Mouse (Mus musculus): ENCODE measurements around the gene Timp2. TPM values are rescaled to one million over a fixed set of nuclear protein-coding genes. Genes with fewer than 3 reads are reported as not detected.
A peak's percentile ranks its signal among the peaks of the same experiment; 100 is the strongest.

The Timp2 gene
- 967 and 1,083 TPM in 2 replicates for polyA plus RNA-seq (2011; ENCODE audit: insufficient read length, low read depth, missing spikeins)

DNA sequence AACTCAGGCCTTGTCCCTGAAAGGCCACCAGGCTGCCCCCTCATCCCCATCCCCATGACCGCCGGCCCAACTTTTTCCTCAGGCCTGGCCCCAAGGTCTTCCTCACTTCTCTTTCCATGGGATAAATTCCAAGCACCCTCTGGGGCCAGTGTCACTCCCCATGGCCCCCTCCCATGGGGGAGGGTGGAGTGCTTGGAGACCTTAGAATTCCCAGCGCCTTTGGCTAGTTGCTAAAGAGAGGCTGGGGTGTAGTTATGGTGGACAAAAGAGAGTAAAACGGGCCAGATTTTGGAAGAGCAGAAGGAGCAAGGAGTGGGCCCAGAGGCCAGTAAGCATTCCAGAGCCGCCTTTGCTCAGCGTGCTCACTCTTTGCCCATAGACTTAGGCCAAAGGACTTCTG is at the start of gene Timp2:
Timp2 (minus strand) TSS at position 101 of the 400 bp plus-strand sequence.
- Histone ChIP-seq H3K27ac (ENCODE audit: insufficient read depth, low read length) (peak within 1 kb of the TSS; percentile 82), H3K4me1 (ENCODE audit: control insufficient read depth, insufficient read depth, low read length) (peaks cover 17% of the 10 kb centered on the region), H3K4me3 (ENCODE audit: insufficient read depth, low read length) (peak within 1 kb of the TSS; percentile 74)
- TF ChIP-seq POLR2A (IDR thresholded peaks at IDR 0.05; ENCODE audit: low read depth, low read length) (no peak), CTCF (IDR thresholded peaks at IDR 0.05; ENCODE audit: borderline replicate concordance, insufficient read depth, low read length) (no peak)

DNA sequence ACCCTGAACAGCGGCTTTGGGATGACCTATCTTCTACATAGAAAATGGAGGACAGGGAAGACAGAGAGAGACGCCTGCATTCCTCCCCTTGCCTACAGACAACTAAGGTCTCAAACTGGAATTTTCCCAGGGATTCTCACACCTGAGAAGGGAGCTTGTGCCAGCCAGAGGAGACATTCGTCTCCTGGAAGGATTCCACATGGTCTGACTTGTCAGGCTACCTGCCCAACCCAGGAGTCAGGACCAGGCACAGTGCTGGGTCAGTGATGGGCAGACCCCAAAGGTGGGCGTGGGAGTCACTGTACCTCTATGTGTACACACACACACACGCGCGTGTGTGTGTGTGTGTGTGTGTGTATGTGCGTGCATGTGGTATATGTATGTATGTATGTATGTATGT is 49.8 kb upstream of the Timp2 start:
- TF ChIP-seq POLR2A (IDR thresholded peaks at IDR 0.05; ENCODE audit: low read depth, low read length) (no peak), CTCF (IDR thresholded peaks at IDR 0.05; ENCODE audit: borderline replicate concordance, insufficient read depth, low read length) (no peak)
- no peak overlapping the region for H3K27ac ChIP-seq (ENCODE audit: insufficient read depth, low read length)

DNA sequence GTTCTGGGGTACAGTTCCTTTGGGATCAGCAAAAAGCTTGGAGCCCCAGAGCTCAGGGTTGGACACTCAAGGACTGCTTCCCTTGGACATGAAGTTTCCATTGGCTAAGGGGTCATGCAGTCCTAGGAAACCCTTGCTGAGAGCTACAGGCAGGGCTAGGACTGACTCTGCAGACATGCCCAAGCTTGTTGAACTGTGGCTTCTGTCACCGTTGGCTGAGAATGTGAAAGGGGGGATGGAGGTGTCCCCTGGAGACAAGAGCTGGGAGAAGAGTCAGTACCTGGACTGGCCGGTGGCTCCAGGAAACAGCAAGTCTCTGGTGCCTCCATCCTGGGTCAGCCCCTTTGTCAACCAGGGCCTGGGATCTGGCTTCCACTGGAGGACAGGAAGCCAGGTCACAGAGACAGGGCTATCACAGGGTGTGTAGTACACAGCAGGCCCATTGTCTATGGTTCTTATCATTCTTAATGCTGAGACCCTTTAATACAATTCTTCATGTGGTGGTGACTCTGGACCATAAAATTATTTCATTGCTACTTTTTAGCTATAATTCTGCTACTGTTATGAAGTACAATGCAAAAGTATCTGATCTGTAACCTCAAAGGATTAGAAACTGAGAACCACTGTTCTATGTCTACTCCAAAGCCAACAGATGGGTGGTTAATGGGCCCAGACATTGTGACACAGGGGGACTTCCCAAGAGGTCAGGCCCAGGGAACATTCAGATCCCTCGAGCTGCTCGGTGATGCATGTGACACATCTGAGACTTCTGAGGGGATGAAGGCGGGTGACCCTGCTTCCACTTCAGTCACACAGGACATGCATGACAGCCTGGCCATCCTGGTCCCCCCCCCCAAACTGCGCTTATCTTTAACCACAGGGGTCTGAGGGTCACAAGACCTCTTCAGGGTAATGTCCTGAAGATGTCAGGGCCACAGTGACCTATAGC is 48.7 kb upstream of the Timp2 start:
- H3K4me1 ChIP-seq (ENCODE audit: control insufficient read depth, insufficient read depth, low read length): no peaks in the 10 kb centered on the region
- H3K27ac ChIP-seq (ENCODE audit: insufficient read depth, low read length): no peak overlapping the region
- TF ChIP-seq POLR2A (IDR thresholded peaks at IDR 0.05; ENCODE audit: low read depth, low read length): no peak
- TF ChIP-seq CTCF (IDR thresholded peaks at IDR 0.05; ENCODE audit: borderline replicate concordance, insufficient read depth, low read length): no peak
- H3K4me3 ChIP-seq (ENCODE audit: insufficient read depth, low read length): no peak overlapping the region

More for the DNA sequence above, 49.8 kb upstream of the Timp2 start:
- Histone ChIP-seq H3K4me3 (ENCODE audit: insufficient read depth, low read length) (no peak overlapping the region), H3K4me1 (ENCODE audit: control insufficient read depth, insufficient read depth, low read length) (no peaks in the 10 kb centered on the region)

DNA sequence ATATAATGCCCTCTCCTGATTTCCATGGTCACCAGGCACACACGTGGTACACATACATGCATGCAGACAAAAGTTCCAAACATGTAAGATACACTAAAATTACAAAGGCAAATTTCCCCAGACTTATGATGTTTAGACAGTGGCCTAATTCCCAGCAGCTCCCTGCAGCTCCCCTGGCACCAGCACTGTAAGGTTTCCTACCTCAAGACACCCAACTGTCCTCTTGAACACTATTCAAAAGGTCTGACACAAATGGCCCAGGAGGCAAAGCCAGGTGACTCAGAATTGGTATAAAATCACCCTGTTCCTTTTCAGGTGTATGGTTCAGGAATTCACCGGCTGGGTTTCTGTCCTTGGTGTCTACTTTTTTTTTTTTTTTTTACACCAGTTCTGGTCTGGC is 47.6 kb upstream of the Timp2 start:
- no peak for TF ChIP-seq CTCF (IDR thresholded peaks at IDR 0.05; ENCODE audit: borderline replicate concordance, insufficient read depth, low read length)
- no peak for TF ChIP-seq POLR2A (IDR thresholded peaks at IDR 0.05; ENCODE audit: low read depth, low read length)
- Histone ChIP-seq H3K27ac (ENCODE audit: insufficient read depth, low read length) (no peak overlapping the region), H3K4me1 (ENCODE audit: control insufficient read depth, insufficient read depth, low read length) (no peaks in the 10 kb centered on the region), H3K4me3 (ENCODE audit: insufficient read depth, low read length) (no peak overlapping the region)

DNA sequence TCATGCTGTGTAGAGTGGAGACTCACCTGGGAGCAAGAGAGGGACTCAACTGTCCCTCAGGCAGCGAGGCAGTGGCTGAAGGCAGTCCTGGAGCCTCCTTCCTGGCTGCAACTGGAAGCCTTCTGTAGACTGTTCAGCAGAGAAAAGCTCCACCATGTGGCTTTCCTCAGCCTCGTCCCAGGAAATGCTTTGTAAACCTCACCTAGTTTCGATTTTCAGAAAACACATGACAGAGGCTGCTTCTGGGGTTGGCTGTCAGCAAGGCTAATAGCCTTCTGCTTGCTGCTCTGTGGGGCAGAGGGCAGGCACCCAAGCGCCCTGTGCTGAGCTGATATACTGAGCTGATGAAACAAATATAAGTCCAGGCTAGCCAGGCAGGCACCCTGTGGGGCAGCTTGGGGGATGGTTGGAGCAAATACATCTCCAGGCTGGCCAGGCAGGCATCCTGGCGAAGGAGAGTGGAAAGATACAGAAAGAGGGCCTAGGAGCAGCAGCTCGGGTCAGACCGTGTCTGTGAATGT is 46.3 kb upstream of the Timp2 start, which contains the start of gene Lgals3bp:
Lgals3bp (minus strand) TSS at position 333 of the 521 bp plus-strand sequence.
- TF ChIP-seq POLR2A (IDR thresholded peaks at IDR 0.05; ENCODE audit: low read depth, low read length): peak; percentile 64
- no peak for TF ChIP-seq CTCF (IDR thresholded peaks at IDR 0.05; ENCODE audit: borderline replicate concordance, insufficient read depth, low read length)
- Histone ChIP-seq H3K4me1 (ENCODE audit: control insufficient read depth, insufficient read depth, low read length) (no peaks in the 10 kb centered on the region), H3K4me3 (ENCODE audit: insufficient read depth, low read length) (peak within 1 kb of the TSS; percentile 8; the same call in 1 of the 2 replicates), H3K27ac (ENCODE audit: insufficient read depth, low read length) (peak within 1 kb of the TSS; percentile 65)

DNA sequence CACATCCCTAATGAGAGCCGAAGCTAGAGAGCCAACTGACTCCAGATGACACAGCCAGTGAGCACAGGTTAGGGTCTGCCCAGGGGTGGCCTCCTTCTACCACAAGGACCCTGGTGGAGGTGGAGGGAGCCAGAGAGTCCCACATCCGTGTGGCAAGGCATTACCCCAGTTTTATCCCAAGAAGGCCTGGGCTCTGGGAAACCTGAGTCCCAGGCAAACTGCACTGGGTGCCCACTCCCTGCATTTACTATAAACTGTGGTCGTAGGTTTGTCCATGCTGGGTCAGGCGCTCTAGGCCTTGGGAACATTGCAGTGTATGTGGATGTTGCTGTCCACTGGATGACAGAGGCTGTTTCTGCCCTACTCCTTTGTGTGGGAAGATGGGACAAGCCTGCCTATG is 45.7 kb upstream of the Timp2 start:
- TF ChIP-seq POLR2A (IDR thresholded peaks at IDR 0.05; ENCODE audit: low read depth, low read length) (no peak), CTCF (IDR thresholded peaks at IDR 0.05; ENCODE audit: borderline replicate concordance, insufficient read depth, low read length) (no peak)
- H3K4me3 ChIP-seq (ENCODE audit: insufficient read depth, low read length): peak overlapping the region; percentile 8; the same call in 1 of the 2 replicates

DNA sequence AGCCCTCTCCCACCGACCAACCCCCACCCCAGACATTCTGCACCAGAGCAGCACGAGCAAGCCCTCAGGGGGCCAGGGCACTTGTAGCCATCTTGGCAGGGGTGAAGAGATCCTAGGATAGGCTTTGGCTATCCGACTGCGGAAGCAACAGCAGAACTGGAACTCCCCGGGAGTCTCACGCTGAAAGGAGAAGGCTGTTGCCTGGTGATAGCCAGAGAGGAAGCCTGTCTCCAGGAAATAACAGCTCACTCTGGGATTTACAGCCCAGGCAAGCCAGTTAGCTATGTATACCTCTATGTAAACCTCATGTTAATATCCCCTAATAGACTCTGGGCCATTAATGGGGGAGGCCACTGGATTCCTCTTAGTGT is 45.0 kb upstream of the Timp2 start:
- Histone ChIP-seq H3K4me1 (ENCODE audit: control insufficient read depth, insufficient read depth, low read length) (no peaks in the 10 kb centered on the region), H3K27ac (ENCODE audit: insufficient read depth, low read length) (no peak overlapping the region), H3K4me3 (ENCODE audit: insufficient read depth, low read length) (no peak overlapping the region)
- TF ChIP-seq CTCF (IDR thresholded peaks at IDR 0.05; ENCODE audit: borderline replicate concordance, insufficient read depth, low read length) (no peak), POLR2A (IDR thresholded peaks at IDR 0.05; ENCODE audit: low read depth, low read length) (no peak)

More for the DNA sequence above, 45.7 kb upstream of the Timp2 start:
- Histone ChIP-seq H3K4me1 (ENCODE audit: control insufficient read depth, insufficient read depth, low read length) (no peaks in the 10 kb centered on the region), H3K27ac (ENCODE audit: insufficient read depth, low read length) (peak overlapping the region; percentile 55)

DNA sequence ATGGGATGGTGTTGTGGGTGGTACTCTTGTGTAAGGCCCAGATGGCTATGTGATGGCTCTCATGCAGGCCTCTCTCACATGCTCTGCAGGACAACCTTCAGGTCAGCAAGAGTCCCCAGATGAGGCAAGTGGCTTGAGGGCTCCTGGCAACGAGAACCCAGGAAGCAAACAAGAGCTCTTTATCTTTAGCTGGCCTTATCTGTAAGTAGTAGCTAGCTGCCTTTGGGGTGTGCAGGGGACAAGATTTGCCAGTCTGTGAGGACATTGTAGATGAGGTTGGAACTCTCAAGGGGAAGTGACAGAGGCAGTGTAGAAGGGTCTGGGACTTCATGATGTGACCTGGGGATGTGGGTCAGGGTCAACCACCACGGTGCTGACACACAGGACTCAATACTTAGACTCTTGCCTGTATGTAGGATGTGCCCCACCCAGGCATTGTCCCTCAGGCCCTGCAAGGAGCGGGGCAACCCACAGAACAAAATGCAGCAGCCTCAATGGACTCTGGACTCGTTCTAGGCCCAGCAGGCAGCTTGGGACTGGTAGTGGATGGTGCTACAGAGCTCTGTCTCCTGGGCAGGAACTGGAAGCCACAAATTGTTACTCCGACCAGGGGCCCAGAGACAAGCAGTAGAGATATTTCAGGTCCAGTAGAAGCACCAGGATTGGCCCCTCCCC is 44.5 kb upstream of the Timp2 start:
- Histone ChIP-seq H3K4me3 (ENCODE audit: insufficient read depth, low read length) (no peak overlapping the region), H3K4me1 (ENCODE audit: control insufficient read depth, insufficient read depth, low read length) (no peaks in the 10 kb centered on the region), H3K27ac (ENCODE audit: insufficient read depth, low read length) (no peak overlapping the region)
- TF ChIP-seq CTCF (IDR thresholded peaks at IDR 0.05; ENCODE audit: borderline replicate concordance, insufficient read depth, low read length) (no peak), POLR2A (IDR thresholded peaks at IDR 0.05; ENCODE audit: low read depth, low read length) (no peak)

DNA sequence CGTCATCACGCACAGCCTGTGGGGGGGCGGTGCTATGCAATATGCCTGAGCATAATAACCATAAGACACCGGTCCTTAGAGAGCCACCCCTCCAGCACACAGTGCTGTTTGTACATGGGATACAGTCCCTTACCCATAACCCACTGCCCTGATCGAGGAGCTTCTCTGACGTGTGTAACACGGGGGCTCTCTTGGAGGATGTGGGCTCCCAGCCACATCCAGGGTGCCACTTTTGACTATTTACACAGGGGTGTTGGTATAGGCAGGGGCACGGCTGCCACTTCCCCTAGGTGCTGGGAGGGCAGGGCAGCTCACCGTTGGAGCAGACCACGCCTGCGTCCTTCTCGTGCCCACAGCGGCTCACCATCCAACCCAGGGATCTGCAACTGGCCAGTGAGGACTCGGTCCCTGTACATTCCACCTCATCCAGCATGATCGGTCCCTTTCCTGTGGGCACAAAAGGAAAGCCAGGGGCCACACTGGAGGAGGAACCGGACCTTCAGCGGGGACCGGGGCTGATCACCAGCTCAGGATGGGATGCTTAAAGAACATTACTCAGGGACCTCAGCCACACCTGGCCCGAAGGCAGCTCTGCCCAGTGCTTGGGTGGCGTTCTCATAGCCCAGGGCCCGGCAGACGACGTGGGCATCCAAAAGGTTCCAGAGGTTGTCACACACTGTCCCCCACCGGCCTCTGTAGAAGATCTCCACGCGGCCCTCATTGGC is 42.4 kb upstream of the Timp2 start:
- TF ChIP-seq POLR2A (IDR thresholded peaks at IDR 0.05; ENCODE audit: low read depth, low read length) (no peak), CTCF (IDR thresholded peaks at IDR 0.05; ENCODE audit: borderline replicate concordance, insufficient read depth, low read length) (no peak)
- Histone ChIP-seq H3K4me3 (ENCODE audit: insufficient read depth, low read length) (no peak overlapping the region), H3K27ac (ENCODE audit: insufficient read depth, low read length) (no peak overlapping the region), H3K4me1 (ENCODE audit: control insufficient read depth, insufficient read depth, low read length) (no peaks in the 10 kb centered on the region)

Measured in embryonic fibroblast, embryonic 13.5 days (primary cell).